Mouse (Mus musculus): Measurements from ENCODE around the gene E130116L18Rik.

GRCm38 (mm10) chr5:25252825-25253544 is 30.0 kb upstream of the E130116L18Rik start:
- TF ChIP-seq MAFK (IDR thresholded peaks at IDR 0.05; ENCODE audit: insufficient replicate concordance, low read length) (no peak), CTCF (conservative IDR thresholded peaks at IDR 0.05 in 1 of 2, IDR thresholded peaks at IDR 0.05 in 1 of 2; ENCODE audit: low read depth in 2 of 2, low read length in 2 of 2) (no peak), BHLHE40 (IDR thresholded peaks at IDR 0.05; ENCODE audit: low read depth, low read length) (no peak), NRF1 (IDR thresholded peaks at IDR 0.05; ENCODE audit: low read depth, low read length) (no peak), POLR2A (IDR thresholded peaks at IDR 0.05; ENCODE audit: low read depth, low read length) (no peak), TCF12 (IDR thresholded peaks at IDR 0.05; ENCODE audit: low read depth, low read length) (no peak), ZC3H11A (IDR thresholded peaks at IDR 0.05; ENCODE audit: low read depth, low read length) (no peak), HCFC1 (IDR thresholded peaks at IDR 0.05; ENCODE audit: low read depth, low read length) (no peak), NELFE (IDR thresholded peaks at IDR 0.05; ENCODE audit: low read depth, low read length) (no peak)

Measured in CH12.LX (cell line).